Mouse (Mus musculus) Patski (cell line): ENCODE results near the gene Cobll1. TPM values are rescaled to one million over a fixed set of nuclear protein-coding genes. Genes with fewer than 3 reads are reported as not detected.
A peak's percentile ranks its signal among the peaks of the same experiment; 100 is the strongest.

ENCODE experiments used
- ATAC-seq: fragments of 100-300 bp; one replicate; pipeline ENCODE4 v1.8.0; 2021
- CTCF ChIA-PET: fragments of 350-600 bp; sonication (Branson Sonifier 250); formaldehyde crosslinking; loops from one replicate; lab custom pipeline; 2022; ENCODE audit warnings: inconsistent platforms; lab: Charles Lee
- POLR2A ChIA-PET: fragments of 350-600 bp; sonication (Branson Sonifier 250); formaldehyde crosslinking; loops from one replicate; lab custom pipeline; 2022; ENCODE audit warnings: antibody characterized with exemption, inconsistent platforms; lab: Charles Lee
- DNase-seq: peaks from one replicate; pipeline ENCODE4 v3.0.0-alpha.2; 2011; ENCODE audit warnings: low read depth, low spot score
- H3K27me3 ChIP-seq: fragments of 371-371 bp; one replicate; pipeline ENCODE4 v1.5.1; 2021
- CTCF ChIP-seq: fragments of 100-300 bp; IDR thresholded peaks from one replicate; pipeline ENCODE4 v1.5.1; 2021
- in situ Hi-C: fragments of 300-500 bp; cut with MboI; formaldehyde crosslinking; loops from 3 replicates; pipeline ENCODE4 v1.11.1; 2018; ENCODE audit warnings: low pct_unique_long_range_greater_than_20kb, mixed read lengths
- polyA plus RNA-seq: library from polyadenylated mRNA; unstranded; gene quantifications from one replicate; pipeline ENCODE4 v1.2.3, GENCODE M21; 2021

Gene Cobll1
- polyA plus RNA-seq, 1 experiment from 2014 or later, result 71.0 TPM

- POLR2A ChIA-PET, result interaction anchor here (0.5 kb wide), 1 partner anchor 83 kb away, joined by 4 read pairs; no protein-coding TSS in a partner anchor
- ATAC-seq, result no peak
- TF ChIP-seq CTCF, result no peak
- CTCF ChIA-PET, result interaction anchor here (0.9 kb wide), 1 partner anchor 11 kb away, joined by 3 read pairs; no protein-coding TSS in a partner anchor
- H3K27me3 ChIP-seq, result no peaks in the 10 kb centered on the region
- in situ Hi-C loops, result no loop called here
- DNase-seq, result no peak
These were observed 39.5 kb downstream of the Cobll1 start for GRCm38 (mm10) chr2:65199706-65200105.

- no peak for DNase-seq
- no peak for TF ChIP-seq CTCF
- POLR2A ChIA-PET, result no interaction called here
- CTCF ChIA-PET, result interaction anchor here (1.0 kb wide), 1 partner anchor 17 kb away, joined by 3 read pairs; no protein-coding TSS in a partner anchor
- no peak for ATAC-seq
- H3K27me3 ChIP-seq, result no peaks in the 10 kb centered on the region
- in situ Hi-C loops, result no loop called here
These were observed 40.6 kb downstream of the Cobll1 start for GRCm38 (mm10) chr2:65198605-65199004.

- H3K27me3 ChIP-seq, result no peaks in the 10 kb centered on the region
- ChIA-PET CTCF (no interaction called here), POLR2A (no interaction called here)
- in situ Hi-C loops, result no loop called here
- no peak for TF ChIP-seq CTCF
- ATAC-seq, result no peak
- DNase-seq, result no peak
These were observed 42.2 kb downstream of the Cobll1 start for GRCm38 (mm10) chr2:65196994-65197393.

- H3K27me3 ChIP-seq, result no peaks in the 10 kb centered on the region
- ATAC-seq (peak; percentile 88), DNase-seq (peak; percentile 51)
- ChIA-PET POLR2A (interaction anchor here (0.7 to 1.0 kb wide), 3 partner anchors 15 to 42 kb away, joined by 3 to 4 read pairs (median 3); no protein-coding TSS in a partner anchor), CTCF (interaction anchor here (1.0 to 2.0 kb wide), 2 partner anchors 9 to 51 kb away, joined by 3 to 6 read pairs; no protein-coding TSS in a partner anchor)
- in situ Hi-C loops, result no loop called here
- no peak for TF ChIP-seq CTCF
These were observed 43.8 kb downstream of the Cobll1 start for GRCm38 (mm10) chr2:65195233-65196010.

- in situ Hi-C loops, result no loop called here
- ATAC-seq, result no peak
- no peak for DNase-seq
- POLR2A ChIA-PET, result no interaction called here
- CTCF ChIA-PET, result no interaction called here
- no peaks in the 10 kb centered on the region for H3K27me3 ChIP-seq
- no peak for TF ChIP-seq CTCF
These were observed 46.0 kb downstream of the Cobll1 start for GRCm38 (mm10) chr2:65193091-65193795.

- ATAC-seq, result peak; percentile 58
These were observed 47.8 kb downstream of the Cobll1 start for GRCm38 (mm10) chr2:65191398-65191797.

GRCm38 (mm10) chr2:65189346-65189745 lies 49.9 kb downstream of the Cobll1 start:
- no peaks in the 10 kb centered on the region for H3K27me3 ChIP-seq
- in situ Hi-C loops, result no loop called here
- DNase-seq (no peak), ATAC-seq (no peak)
- no peak for TF ChIP-seq CTCF
- ChIA-PET CTCF (interaction anchor here (0.9 to 1.5 kb wide), 3 partner anchors 25 to 44 kb away, joined by 3 read pairs; no protein-coding TSS in a partner anchor), POLR2A (no interaction called here)

More at GRCm38 (mm10) chr2:65191398-65191797, 47.8 kb downstream of the Cobll1 start:
- no peaks in the 10 kb centered on the region for H3K27me3 ChIP-seq
- in situ Hi-C loops, result no loop called here
- POLR2A ChIA-PET, result no interaction called here
- TF ChIP-seq CTCF, result no peak
- no peak for DNase-seq
- CTCF ChIA-PET, result no interaction called here

GRCm38 (mm10) chr2:65188585-65188984 lies 50.6 kb downstream of the Cobll1 start:
- no peak for ATAC-seq
- ChIA-PET POLR2A (no interaction called here), CTCF (interaction anchor here (0.8 to 1.2 kb wide), 4 partner anchors 10 to 43 kb away, joined by 3 read pairs; no protein-coding TSS in a partner anchor)
- no peaks in the 10 kb centered on the region for H3K27me3 ChIP-seq
- in situ Hi-C loops, result no loop called here
- no peak for TF ChIP-seq CTCF
- DNase-seq, result no peak

- in situ Hi-C loops, result no loop called here
- no peaks in the 10 kb centered on the region for H3K27me3 ChIP-seq
- no peak for DNase-seq
- CTCF ChIA-PET, result interaction anchor here (1.2 kb wide), 1 partner anchor 9 kb away, joined by 3 read pairs; no protein-coding TSS in a partner anchor
- ATAC-seq, result no peak
- POLR2A ChIA-PET, result interaction anchor here (0.6 kb wide), 1 partner anchor 16 kb away, joined by 3 read pairs; no protein-coding TSS in a partner anchor
- TF ChIP-seq CTCF, result no peak
These were observed 51.6 kb downstream of the Cobll1 start for GRCm38 (mm10) chr2:65187652-65188051.

GRCm38 (mm10) chr2:65187164-65187563 lies 52.0 kb downstream of the Cobll1 start:
- ATAC-seq, result no peak
- POLR2A ChIA-PET, result no interaction called here
- no peak for DNase-seq
- no peak for TF ChIP-seq CTCF
- CTCF ChIA-PET, result interaction anchor here (1.2 kb wide), 1 partner anchor 9 kb away, joined by 3 read pairs; no protein-coding TSS in a partner anchor
- H3K27me3 ChIP-seq, result no peaks in the 10 kb centered on the region
- in situ Hi-C loops, result no loop called here
